In the genomic region with DNA sequence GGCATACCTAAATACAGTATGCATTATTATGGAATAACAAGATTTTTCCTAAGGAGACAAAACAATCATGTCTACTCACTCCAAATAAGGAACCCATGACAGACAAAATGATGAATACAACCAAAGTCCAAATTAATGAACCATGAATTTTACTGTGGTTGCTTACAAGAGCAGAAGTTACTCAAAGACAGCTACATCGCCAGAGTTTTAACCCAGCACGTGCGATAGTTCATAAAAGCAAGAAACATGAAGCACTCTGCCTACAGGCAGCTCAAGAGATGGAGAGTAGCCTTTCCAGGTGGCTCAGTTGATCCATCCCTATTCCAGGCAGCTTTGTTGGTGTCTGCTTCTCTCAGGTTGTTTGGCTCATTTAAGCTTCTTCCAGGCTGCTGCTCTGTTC, we compare ENCODE assay signal across 22 mouse cellular contexts.
"Had no signal": no experiment of that assay in that cellular context is flagged by ENCODE, and none has a peak within 500 bp of the region (broad histone marks: within the 10 kb centered on the region; RNA-seq: fewer than 3 reads in every experiment).

No protein-coding gene starts in this region.

- H3K9me3 ChIP-seq: intestine, embryonic 15.5 days; limb, embryonic 10.5 days; limb, embryonic 13.5 days; liver, embryonic 12.5 days; liver, embryonic 15.5 days; lung, embryonic 15.5 days; midbrain, embryonic 10.5 days; neural tube, embryonic 13.5 days; stomach, embryonic 15.5 days had no signal

- H3K4me2 ChIP-seq: intestine, embryonic 15.5 days; limb, embryonic 13.5 days; liver, embryonic 12.5 days; liver, embryonic 15.5 days; lung, embryonic 15.5 days; neural tube, embryonic 13.5 days; stomach, embryonic 15.5 days had no signal

- H3K27ac ChIP-seq: intestine, embryonic 15.5 days; layer of hippocampus, adult 2 months; limb, embryonic 10.5 days; limb, embryonic 13.5 days; liver, embryonic 12.5 days; liver, embryonic 15.5 days; lung, embryonic 15.5 days; midbrain, embryonic 10.5 days; neural tube, embryonic 13.5 days; stomach, embryonic 15.5 days had no signal

- H3K9ac ChIP-seq: intestine, embryonic 15.5 days; limb, embryonic 13.5 days; liver, embryonic 12.5 days; liver, embryonic 15.5 days; lung, embryonic 15.5 days; neural tube, embryonic 13.5 days; stomach, embryonic 15.5 days had no signal

- DNase-seq: layer of hippocampus, adult 9-11 months; liver; lung, adult 18-20 months; lung, postnatal 10 days; lung, postnatal 36 days; midbrain, embryonic 14.5 days; retina, postnatal 1 day; right cerebral cortex, postnatal 25 days; spleen, adult 18-20 months; thymus, postnatal 25 days had no signal

- ATAC-seq: hindbrain, embryonic 16.5 days; intestine, embryonic 15.5 days; liver, embryonic 12.5 days had no signal

- H3K4me3 ChIP-seq: intestine, embryonic 15.5 days; layer of hippocampus, adult 2 months; limb, embryonic 10.5 days; limb, embryonic 13.5 days; liver, embryonic 12.5 days; liver, embryonic 15.5 days; lung, embryonic 15.5 days; megakaryocyte, embryonic 14.5 days; midbrain, embryonic 10.5 days; neural tube, embryonic 13.5 days; stomach, embryonic 15.5 days had no signal

- H3K27me3 ChIP-seq: intestine, embryonic 15.5 days; limb, embryonic 13.5 days; liver, embryonic 12.5 days; liver, embryonic 15.5 days; lung, embryonic 15.5 days; megakaryocyte, embryonic 14.5 days; neural tube, embryonic 13.5 days; stomach, embryonic 15.5 days had no signal

- H3K4me1 ChIP-seq: intestine, embryonic 15.5 days; limb, embryonic 13.5 days; liver, embryonic 12.5 days; liver, embryonic 15.5 days; lung, embryonic 15.5 days; megakaryocyte, embryonic 14.5 days; midbrain, embryonic 10.5 days; neural tube, embryonic 13.5 days; stomach, embryonic 15.5 days had no signal

- H3K36me3 ChIP-seq: intestine, embryonic 15.5 days; limb, embryonic 10.5 days; limb, embryonic 13.5 days; liver, embryonic 12.5 days; liver, embryonic 15.5 days; lung, embryonic 15.5 days; midbrain, embryonic 10.5 days; neural tube, embryonic 13.5 days; stomach, embryonic 15.5 days had no signal
